Mouse (Mus musculus) thymus, adult 2 months (tissue): ENCODE results near the gene Ext2. TPM values are rescaled to one million over a fixed set of nuclear protein-coding genes. Genes with fewer than 3 reads are reported as not detected.

ENCODE experiments used
- DNase-seq: peaks from one replicate; pipeline ENCODE4 v3.0.0; 2021
- H3K27ac ChIP-seq: fragments of 200-500 bp; 2 replicates; pipeline ENCODE4 v1.5.1; 2012; ENCODE audit warnings: low read length, control low read depth; ENCODE audit not compliant: control insufficient read depth, insufficient read depth
- H3K27me3 ChIP-seq: fragments of 200-500 bp; 2 replicates; pipeline ENCODE4 v1.6.1; 2012; ENCODE audit warnings: mild to moderate bottlenecking, low read length, moderate library complexity, mixed read lengths; ENCODE audit not compliant: control insufficient read depth, insufficient read depth
- H3K36me3 ChIP-seq: fragments of 200-500 bp; 2 replicates; pipeline ENCODE4 v1.6.1; 2012; ENCODE audit warnings: mild to moderate bottlenecking, low read length, moderate library complexity; ENCODE audit not compliant: control insufficient read depth, insufficient read depth
- H3K4me1 ChIP-seq: fragments of 200-500 bp; replicated peaks from 2 replicates; pipeline ENCODE4 v1.6.1; 2012; ENCODE audit warnings: low read length; ENCODE audit not compliant: control insufficient read depth, insufficient read depth
- H3K4me3 ChIP-seq: fragments of 200-500 bp; 2 replicates; pipeline ENCODE4 v1.5.1; 2012; ENCODE audit warnings: mild to moderate bottlenecking, low read length, control low read depth, moderate library complexity; ENCODE audit not compliant: control insufficient read depth, insufficient read depth
- CTCF ChIP-seq: fragments of 200-500 bp; IDR thresholded peaks from 2 replicates; pipeline ENCODE4 v1.5.1; 2012; ENCODE audit warnings: mild to moderate bottlenecking, control low read depth, low read length, moderate library complexity, borderline replicate concordance; ENCODE audit not compliant: control insufficient read depth, poor library complexity, insufficient read depth; ENCODE audit errors: extremely low read depth
- POLR2A ChIP-seq: fragments of 200-500 bp; IDR thresholded peaks from 2 replicates; pipeline ENCODE4 v1.6.1; 2012; ENCODE audit warnings: mild to moderate bottlenecking, low read length, control low read depth, moderate library complexity; ENCODE audit not compliant: control insufficient read depth, poor library complexity, insufficient read depth; ENCODE audit errors: extremely low read depth
- WGBS: fragments of 180-500 bp; shearing (Covaris S2); methylation state at CpG from one replicate; pipeline ENCODE4 v1.1.7; 2018; 5-methylcytosine and 5-hydroxymethylcytosine counted together
- polyA plus RNA-seq: library from polyadenylated mRNA; depleted of rRNA; stranded (reverse); fragments of >200 nt; gene quantifications from 2 replicates; pipeline ENCODE4 v1.2.3, GENCODE M21; 2012

Gene Ext2
- polyA plus RNA-seq, 1 experiment: 46.6 TPM

- Histone ChIP-seq H3K27me3 (no peaks in the 10 kb centered on the region), H3K4me3 (no peak overlapping the region), H3K27ac (no peak overlapping the region), H3K4me1 (no peaks in the 10 kb centered on the region), H3K36me3 (no peaks in the 10 kb centered on the region)
- DNase-seq: no peak
- TF ChIP-seq CTCF (no peak), POLR2A (no peak)
- WGBS: 97% methylated on average over 4 of the region's 4 CpGs
Measured at GRCm38 (mm10) chr2:93838931-93839330, 16.6 kb upstream of the Ext2 start.

GRCm38 (mm10) chr2:93836232-93836785 is 13.9 kb upstream of the Ext2 start:
- no peak overlapping the region for H3K4me3 ChIP-seq
- H3K27me3 ChIP-seq: no peaks in the 10 kb centered on the region
- H3K36me3 ChIP-seq: no peaks in the 10 kb centered on the region
- H3K27ac ChIP-seq: no peak overlapping the region
- TF ChIP-seq CTCF: no peak
- TF ChIP-seq POLR2A: no peak
- WGBS: 94% methylated on average over 13 of the region's 13 CpGs
- DNase-seq: no peak
- H3K4me1 ChIP-seq: no peaks in the 10 kb centered on the region

- no peaks in the 10 kb centered on the region for H3K4me1 ChIP-seq
- H3K36me3 ChIP-seq: no peaks in the 10 kb centered on the region
- 94% methylated on average over 11 of the region's 11 CpGs for WGBS
- H3K27me3 ChIP-seq: no peaks in the 10 kb centered on the region
- no peak overlapping the region for H3K27ac ChIP-seq
- no peak for DNase-seq
- TF ChIP-seq POLR2A: no peak
- no peak for TF ChIP-seq CTCF
- H3K4me3 ChIP-seq: no peak overlapping the region
Measured at GRCm38 (mm10) chr2:93835596-93835995, 13.2 kb upstream of the Ext2 start.

GRCm38 (mm10) chr2:93823519-93823918 is 1.2 kb upstream of the Ext2 start:
- TF ChIP-seq CTCF (no peak), POLR2A (no peak)
- 14% methylated on average over 8 of the region's 8 CpGs for WGBS
- peaks cover 4% of the 10 kb centered on the region; the same call in 1 of the 2 replicates for H3K4me1 ChIP-seq
- H3K27ac ChIP-seq: no peak overlapping the region
- no peak overlapping the region for H3K4me3 ChIP-seq
- no peaks in the 10 kb centered on the region for H3K27me3 ChIP-seq
- peak; percentile 72 for DNase-seq
- no peaks in the 10 kb centered on the region for H3K36me3 ChIP-seq

- DNase-seq: no peak
- Histone ChIP-seq H3K36me3 (no peaks in the 10 kb centered on the region; the same call in 1 of the 2 replicates), H3K4me3 (no peak overlapping the region), H3K4me1 (peaks cover 4% of the 10 kb centered on the region; the same call in 1 of the 2 replicates), H3K27me3 (no peaks in the 10 kb centered on the region), H3K27ac (no peak overlapping the region)
- WGBS: 94% methylated on average over 5 of the region's 5 CpGs
- no peak for TF ChIP-seq CTCF
- no peak for TF ChIP-seq POLR2A
Measured at GRCm38 (mm10) chr2:93817791-93818190, 4.6 kb downstream of the Ext2 start.

GRCm38 (mm10) chr2:93813343-93813742 is 9.0 kb downstream of the Ext2 start:
- Histone ChIP-seq H3K4me1 (no peaks in the 10 kb centered on the region), H3K27me3 (no peaks in the 10 kb centered on the region), H3K36me3 (no peaks in the 10 kb centered on the region; the same call in 1 of the 2 replicates), H3K27ac (no peak overlapping the region), H3K4me3 (no peak overlapping the region)
- DNase-seq: no peak
- WGBS: 96% methylated on average over 22 of the region's 22 CpGs
- TF ChIP-seq POLR2A (no peak), CTCF (no peak)

GRCm38 (mm10) chr2:93811812-93812211 is 10.6 kb downstream of the Ext2 start:
- H3K36me3 ChIP-seq: no peaks in the 10 kb centered on the region; the same call in 1 of the 2 replicates
- no peak for TF ChIP-seq POLR2A
- TF ChIP-seq CTCF: peak; percentile 49; the same call in 1 of the 2 replicates
- H3K4me3 ChIP-seq: no peak overlapping the region
- DNase-seq: peak; percentile 64
- no peaks in the 10 kb centered on the region for H3K4me1 ChIP-seq
- WGBS: 37% methylated on average over 4 of the region's 4 CpGs
- no peak overlapping the region for H3K27ac ChIP-seq
- no peaks in the 10 kb centered on the region for H3K27me3 ChIP-seq

- no peak overlapping the region for H3K4me3 ChIP-seq
- H3K4me1 ChIP-seq: no peaks in the 10 kb centered on the region
- 10% methylated on average over 2 of the region's 2 CpGs for WGBS
- TF ChIP-seq POLR2A (no peak), CTCF (peak; percentile 85)
- H3K36me3 ChIP-seq: no peaks in the 10 kb centered on the region; the same call in 1 of the 2 replicates
- DNase-seq: peak; percentile 41
- no peak overlapping the region for H3K27ac ChIP-seq
- H3K27me3 ChIP-seq: no peaks in the 10 kb centered on the region
Measured at GRCm38 (mm10) chr2:93809931-93810330, 12.4 kb downstream of the Ext2 start.
